ENCODE assay signal across 12 mouse cellular contexts in the genomic region with DNA sequence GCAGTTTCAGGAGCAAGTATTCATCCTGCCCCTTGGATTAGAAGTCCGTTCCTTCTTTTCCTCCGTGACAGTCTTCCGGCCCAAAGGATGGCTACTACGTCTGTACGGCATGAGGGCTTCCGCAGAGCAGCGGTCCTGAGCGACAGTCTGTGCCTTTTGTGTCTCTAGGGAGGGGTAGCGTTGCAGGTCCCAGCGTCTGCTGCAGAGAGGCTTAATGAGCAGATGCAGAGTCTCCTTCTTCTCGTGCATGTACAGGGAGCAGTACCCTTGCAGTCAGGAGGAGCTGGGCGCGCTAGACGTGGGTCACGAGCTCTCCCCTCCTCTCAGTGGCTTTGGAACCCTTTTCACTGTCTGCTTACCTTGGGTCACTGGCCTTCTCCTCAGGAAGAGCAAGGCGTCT.
DNase-seq lines count a peak whose midpoint lies in the region; ATAC-seq and TF ChIP-seq lines count a peak whose summit lies in the region.
"Had no signal": no experiment of that assay in that cellular context is flagged by ENCODE, and none has a peak within 500 bp of the region (broad histone marks: within the 10 kb centered on the region; RNA-seq: fewer than 3 reads in every experiment).

No protein-coding gene starts in this region.

- ATAC-seq in kidney, embryonic 16.5 days (ENCODE audit: low FRiP score, low TSS enrichment), result peak; percentile 43; the same call in 1 of the 2 replicates
- peak; percentile 32; the same call in 1 of the 2 replicates for ATAC-seq in forebrain, postnatal 0 days
- ATAC-seq: intestine, postnatal 0 days had no signal

- no peaks in the 10 kb centered on the region for H3K36me3 ChIP-seq in kidney, embryonic 16.5 days (ENCODE audit: insufficient read depth, low read length)
- H3K36me3 ChIP-seq in forebrain, postnatal 0 days (ENCODE audit: insufficient read depth), result no peaks in the 10 kb centered on the region
- H3K36me3 ChIP-seq in midbrain, embryonic 10.5 days, result no peaks in the 10 kb centered on the region
- H3K36me3 ChIP-seq: heart, embryonic 13.5 days; liver, embryonic 13.5 days had no signal

- peaks cover 22% of the 10 kb centered on the region for H3K4me1 ChIP-seq in kidney, embryonic 16.5 days (ENCODE audit: insufficient read depth, low read length)
- no peaks in the 10 kb centered on the region for H3K4me1 ChIP-seq in forebrain, postnatal 0 days (ENCODE audit: insufficient read depth)
- peaks cover 62% of the 10 kb centered on the region for H3K4me1 ChIP-seq in midbrain, embryonic 10.5 days
- H3K4me1 ChIP-seq: liver, embryonic 13.5 days had no signal

- DNase-seq in kidney, postnatal 36 days, result no peak
- no peak for DNase-seq in forebrain, postnatal 0 days
- DNase-seq in midbrain, embryonic 10.5 days (ENCODE audit: low spot score), result peak; percentile 40
- no peak for DNase-seq in cerebellum, adult 8-10 months
- DNase-seq in right cerebral cortex, adult 18-20 months, result no peak
- no peak for DNase-seq in urinary bladder, postnatal 25 days (ENCODE audit: low spot score)
- DNase-seq in thymus, postnatal 36 days, result no peak
- DNase-seq: adrenal gland, postnatal 36 days; liver, embryonic 13.5 days had no signal

- no peaks in the 10 kb centered on the region for H3K27me3 ChIP-seq in kidney, embryonic 16.5 days (ENCODE audit: insufficient read depth, low read length)
- H3K27me3 ChIP-seq in forebrain, postnatal 0 days (ENCODE audit: insufficient read depth, low read length), result no peaks in the 10 kb centered on the region
- H3K27me3 ChIP-seq in midbrain, embryonic 10.5 days (ENCODE audit: low read depth, poor library complexity, severe bottlenecking), result peaks cover 14% of the 10 kb centered on the region; the same call in 1 of the 2 replicates
- H3K27me3 ChIP-seq: heart, embryonic 13.5 days; liver, embryonic 13.5 days had no signal

- H3K4me3 ChIP-seq in kidney, embryonic 16.5 days (ENCODE audit: low read length), result no peak overlapping the region
- no peak overlapping the region for H3K4me3 ChIP-seq in forebrain, postnatal 0 days (ENCODE audit: low read depth, low read length)
- peak overlapping the region; percentile 23 for H3K4me3 ChIP-seq in midbrain, embryonic 10.5 days
- H3K4me3 ChIP-seq: heart, embryonic 13.5 days; liver, embryonic 13.5 days had no signal

- 50% methylated on average over 16 of the region's 16 CpGs for WGBS in kidney, embryonic 16.5 days
- 46% methylated on average over 16 of the region's 16 CpGs for WGBS in forebrain, postnatal 0 days
- 30% methylated on average over 16 of the region's 16 CpGs for WGBS in midbrain, embryonic 10.5 days

- TF ChIP-seq CTCF in forebrain, postnatal 0 days (IDR thresholded peaks at IDR 0.05; ENCODE audit: low read depth), result no peak

- 0 out of 2 replicates have a peak overlapping the region, but pooled peaks have one; percentile 21 for H3K4me2 ChIP-seq in kidney, embryonic 16.5 days (replicated peaks; ENCODE audit: low read depth, low read length)
- H3K4me2 ChIP-seq in forebrain, postnatal 0 days (ENCODE audit: low read depth), result 0 out of 2 replicates have a peak overlapping the region, but pooled peaks have one; percentile 19
- H3K4me2 ChIP-seq: heart, embryonic 13.5 days; liver, embryonic 13.5 days had no signal

- H3K9ac ChIP-seq in kidney, embryonic 16.5 days (replicated peaks; ENCODE audit: low read length), result no peak overlapping the region
- H3K9ac ChIP-seq in forebrain, postnatal 0 days, result no peak overlapping the region
- H3K9ac ChIP-seq: heart, embryonic 13.5 days; liver, embryonic 13.5 days had no signal

- no peaks in the 10 kb centered on the region for H3K9me3 ChIP-seq in kidney, embryonic 16.5 days (ENCODE audit: low read length)
- no peaks in the 10 kb centered on the region for H3K9me3 ChIP-seq in forebrain, postnatal 0 days (ENCODE audit: low read length)
- no peaks in the 10 kb centered on the region for H3K9me3 ChIP-seq in midbrain, embryonic 10.5 days (replicated peaks)
- H3K9me3 ChIP-seq: heart, embryonic 13.5 days; liver, embryonic 13.5 days had no signal

- H3K27ac ChIP-seq in kidney, embryonic 16.5 days (ENCODE audit: low read length), result no peak overlapping the region
- no peak overlapping the region for H3K27ac ChIP-seq in forebrain, postnatal 0 days (ENCODE audit: low read depth, low read length)
- peak overlapping the region; percentile 82 for H3K27ac ChIP-seq in midbrain, embryonic 10.5 days (replicated peaks)
- H3K27ac ChIP-seq: heart, embryonic 13.5 days; liver, embryonic 13.5 days had no signal
